Mouse (Mus musculus): ENCODE data around the gene Olfr1512.

- TF ChIP-seq POLR2A (IDR thresholded peaks at IDR 0.05; ENCODE audit: insufficient read length, low read depth) (no peak), TCF12 (IDR thresholded peaks at IDR 0.05; ENCODE audit: insufficient read depth, poor library complexity, severe bottlenecking) (no peak), CEBPB (IDR thresholded peaks at IDR 0.05; ENCODE audit: insufficient read depth, poor library complexity, severe bottlenecking) (no peak), MAX (IDR thresholded peaks at IDR 0.05; ENCODE audit: low read depth) (no peak), TCF3 (IDR thresholded peaks at IDR 0.05; ENCODE audit: insufficient read length, low read depth) (no peak), E2F4 (IDR thresholded peaks at IDR 0.05; ENCODE audit: insufficient read depth) (no peak), REST (IDR thresholded peaks at IDR 0.05; ENCODE audit: insufficient read depth, insufficient read length) (no peak), USF1 (IDR thresholded peaks at IDR 0.05; ENCODE audit: low read depth) (no peak), MYOG (IDR thresholded peaks at IDR 0.05; ENCODE audit: control insufficient read depth in 1 of 3, insufficient read depth in 1 of 3, insufficient read length in 2 of 3, low read depth in 2 of 3) (no peak), POLR2AphosphoS2 (IDR thresholded peaks at IDR 0.05; ENCODE audit: insufficient read length, low read depth) (no peak), MYOD1 (IDR thresholded peaks at IDR 0.05; ENCODE audit: control insufficient read depth in 1 of 3, insufficient read length in 2 of 3, low read depth in 2 of 3) (no peak), SRF (IDR thresholded peaks at IDR 0.05; ENCODE audit: control insufficient read depth, insufficient read length, low read depth) (no peak)
Measured at GRCm38 (mm10) chr14:52332171-52332570, 46.8 kb downstream of the Olfr1512 start.

Measured in myocyte (in vitro differentiated cells).